In genomic region chr14:36584065-36584635, GRCm38 (mm10) we compare ENCODE assay signal across 8 mouse cellular contexts.
DNase-seq lines count a peak whose midpoint lies in the region; ATAC-seq and TF ChIP-seq lines count a peak whose summit lies in the region.

No protein-coding gene starts in this region.

- no peak overlapping the region for H3K4me3 ChIP-seq in intestine, postnatal 0 days (ENCODE audit: low read depth, low read length)
- H3K4me3 ChIP-seq in intestine, embryonic 15.5 days (replicated peaks): no peak overlapping the region

- TF ChIP-seq CTCF in intestine, postnatal 0 days (IDR thresholded peaks at IDR 0.05; ENCODE audit: low read depth): peak; percentile 36; the same call in 1 of the 2 replicates

- no peak overlapping the region for H3K9ac ChIP-seq in intestine, postnatal 0 days (ENCODE audit: low read depth, low read length)
- no peak overlapping the region for H3K9ac ChIP-seq in intestine, embryonic 15.5 days

- no peak for ATAC-seq in intestine, postnatal 0 days
- no peak for ATAC-seq in intestine, embryonic 15.5 days
- ATAC-seq in CD4-positive, CD25-positive, alpha-beta regulatory T cell, adult 4 months: no peak

- peak; percentile 60 for DNase-seq in ES-CJ7 (ENCODE audit: low read depth, low spot score)
- peak; percentile 5 for DNase-seq in cerebellum, adult 9-11 months
- DNase-seq in left cerebral cortex, postnatal 25 days (ENCODE audit: low spot score in 2 of 2): peak; percentile 12 to 53
- peak; percentile 9 for DNase-seq in thymus, postnatal 14 days
- DNase-seq in heart, postnatal 25 days (ENCODE audit: low spot score): no peak

- H3K27ac ChIP-seq in intestine, postnatal 0 days (ENCODE audit: low read depth, low read length): no peak overlapping the region
- H3K27ac ChIP-seq in intestine, embryonic 15.5 days: no peak overlapping the region

- no peaks in the 10 kb centered on the region for H3K9me3 ChIP-seq in intestine, postnatal 0 days (ENCODE audit: control insufficient read depth)
- H3K9me3 ChIP-seq in intestine, embryonic 15.5 days: no peaks in the 10 kb centered on the region

- no peaks in the 10 kb centered on the region for H3K27me3 ChIP-seq in intestine, postnatal 0 days (replicated peaks; ENCODE audit: control insufficient read depth, insufficient read depth, low read length)
- H3K27me3 ChIP-seq in intestine, embryonic 15.5 days (replicated peaks): no peaks in the 10 kb centered on the region

- no peaks in the 10 kb centered on the region for H3K36me3 ChIP-seq in intestine, postnatal 0 days (ENCODE audit: control insufficient read depth, insufficient read depth)
- H3K36me3 ChIP-seq in intestine, embryonic 15.5 days: no peaks in the 10 kb centered on the region

- intact Hi-C loops in left cerebral cortex, postnatal 25 days (cut with DNase I): loop anchor here (10.0 kb wide), 1 partner anchor 1769 kb away; no protein-coding TSS in a partner anchor
- intact Hi-C loops in heart, postnatal 25 days (cut with DNase I): no loop called here

- no peaks in the 10 kb centered on the region for H3K4me1 ChIP-seq in intestine, postnatal 0 days (replicated peaks; ENCODE audit: control insufficient read depth, insufficient read depth, low read length)
- H3K4me1 ChIP-seq in intestine, embryonic 15.5 days (replicated peaks): no peaks in the 10 kb centered on the region

- no peak overlapping the region for H3K4me2 ChIP-seq in intestine, postnatal 0 days (replicated peaks; ENCODE audit: low read depth)
- no peak overlapping the region for H3K4me2 ChIP-seq in intestine, embryonic 15.5 days (replicated peaks)

- WGBS in intestine, postnatal 0 days: 50% methylated on average over 4 of the region's 4 CpGs
- 47% methylated on average over 4 of the region's 4 CpGs for WGBS in intestine, embryonic 15.5 days
